Mouse (Mus musculus) heart, embryonic 13.5 days (tissue): ENCODE measurements at regions not wholly inside any gene's neighbourhood (a gene's known extent, or its start where the extent isn't known, plus 50 kb on each side); places are given as distances from the start of the nearest gene placed in this dataset.
"Not testable (repeated sequence)": the region's sequence is repeated elsewhere in the genome, so short reads cannot be mapped to it uniquely, and the experiment has no call there.

Source experiments
- ATAC-seq: fragments of 200-750 bp; cut with Nextera tagmentation; 2 replicates; pipeline ENCODE4 v1.8.0; 2017; ENCODE audit warnings: moderate TSS enrichment; ENCODE audit not compliant: insufficient number of reproducible peaks, low FRiP score, low TSS enrichment; ENCODE audit errors: extremely low read depth
- H3K27ac ChIP-seq: fragments of 300-500 bp; sonication (generic); replicated peaks from 2 replicates; pipeline ENCODE4 v1.5.1; 2015; ENCODE audit warnings: moderate library complexity, mild to moderate bottlenecking, inconsistent platforms
- H3K27me3 ChIP-seq: fragments of 300-500 bp; sonication (generic); replicated peaks from 2 replicates; pipeline ENCODE4 v1.6.1; 2015; ENCODE audit warnings: mild to moderate bottlenecking, inconsistent platforms
- H3K36me3 ChIP-seq: fragments of 300-500 bp; sonication (generic); 2 replicates; pipeline ENCODE4 v1.6.1; 2015; ENCODE audit warnings: mild to moderate bottlenecking, inconsistent platforms
- H3K4me1 ChIP-seq: fragments of 300-500 bp; sonication (generic); 2 replicates; pipeline ENCODE4 v1.6.1; 2015; ENCODE audit warnings: inconsistent platforms
- H3K4me2 ChIP-seq: fragments of 300-500 bp; sonication (generic); 2 replicates; pipeline ENCODE4 v1.6.1; 2015; ENCODE audit warnings: inconsistent platforms, mild to moderate bottlenecking, moderate library complexity
- H3K4me3 ChIP-seq: fragments of 300-500 bp; sonication (generic); 2 replicates; pipeline ENCODE4 v1.5.1; 2015; ENCODE audit warnings: moderate library complexity, mild to moderate bottlenecking, inconsistent platforms
- H3K9ac ChIP-seq: fragments of 300-500 bp; sonication (generic); 2 replicates; pipeline ENCODE4 v1.6.1; 2015; ENCODE audit warnings: inconsistent platforms, mild to moderate bottlenecking, moderate library complexity
- H3K9me3 ChIP-seq: fragments of 300-500 bp; sonication (generic); 2 replicates; pipeline ENCODE4 v1.6.1; 2016; ENCODE audit warnings: inconsistent platforms
- WGBS: fragments of 180-500 bp; shearing (Covaris S2); methylation state at CpG from one replicate; pipeline ENCODE4 v1.1.7; 2015; ENCODE audit warnings: mixed read lengths; 5-methylcytosine and 5-hydroxymethylcytosine counted together

DNA sequence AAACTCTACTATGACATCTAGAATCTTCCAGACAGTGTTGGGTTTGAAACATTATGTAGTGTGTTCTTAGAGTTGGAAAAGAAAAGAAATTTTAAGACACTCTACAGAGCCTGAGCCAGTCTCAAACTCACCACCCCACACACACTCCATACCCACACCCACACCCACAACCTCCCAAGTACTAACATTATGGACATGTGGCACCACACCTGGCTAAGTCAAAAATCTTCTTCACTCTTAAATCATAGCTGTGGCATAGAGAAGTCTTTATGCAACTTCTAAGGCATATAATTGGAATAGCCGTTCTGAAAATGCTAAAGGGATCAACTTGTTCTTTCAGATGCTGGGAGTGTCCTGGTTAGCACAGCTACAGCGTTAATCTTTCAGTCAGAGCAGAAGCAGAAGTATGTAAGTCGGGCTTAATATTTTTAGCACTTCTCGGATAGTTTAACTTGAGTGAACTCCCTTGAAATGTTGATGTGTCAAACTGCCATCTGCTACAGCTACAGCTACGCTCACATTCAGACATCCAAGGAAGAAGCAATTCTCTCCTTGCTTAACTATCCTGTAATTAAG is 68.6 kb upstream of the Creb1 start:
- no peaks in the 10 kb centered on the region for H3K4me1 ChIP-seq
- no peak overlapping the region for H3K9ac ChIP-seq
- 67% methylated on average over 5 of the region's 5 CpGs for WGBS
- no peak for ATAC-seq
- no peak overlapping the region for H3K4me2 ChIP-seq
- no peaks in the 10 kb centered on the region for H3K27me3 ChIP-seq
- H3K4me3 ChIP-seq: no peak overlapping the region
- no peak overlapping the region for H3K27ac ChIP-seq
- H3K9me3 ChIP-seq: no peaks in the 10 kb centered on the region
- no peaks in the 10 kb centered on the region for H3K36me3 ChIP-seq

DNA sequence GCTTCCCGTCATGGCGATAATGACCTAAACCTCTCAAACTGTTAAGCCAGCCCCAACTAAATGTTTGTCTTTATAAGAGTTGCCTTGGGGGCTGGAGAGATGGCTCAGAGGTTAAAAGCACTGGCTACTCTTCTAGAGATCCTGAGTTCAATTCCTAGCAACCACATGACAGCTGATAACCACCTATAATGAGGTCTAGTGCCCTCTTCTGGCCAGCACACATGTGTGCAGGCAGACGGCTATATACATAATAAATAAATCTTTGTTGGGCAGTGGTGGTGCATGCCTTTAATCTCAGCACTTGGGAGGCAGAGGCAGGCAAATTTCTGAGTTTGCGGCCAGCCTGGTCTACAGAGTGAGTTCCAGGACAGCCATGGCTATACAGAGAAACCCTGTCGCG is 70.8 kb upstream of the Creb1 start:
- not testable (repeated sequence) for H3K9me3 ChIP-seq, H3K27me3 ChIP-seq, H3K36me3 ChIP-seq, H3K4me2 ChIP-seq, H3K9ac ChIP-seq, H3K4me1 ChIP-seq, H3K27ac ChIP-seq, H3K4me3 ChIP-seq, ATAC-seq
- WGBS: 86% methylated on average over 6 of the region's 6 CpGs

DNA sequence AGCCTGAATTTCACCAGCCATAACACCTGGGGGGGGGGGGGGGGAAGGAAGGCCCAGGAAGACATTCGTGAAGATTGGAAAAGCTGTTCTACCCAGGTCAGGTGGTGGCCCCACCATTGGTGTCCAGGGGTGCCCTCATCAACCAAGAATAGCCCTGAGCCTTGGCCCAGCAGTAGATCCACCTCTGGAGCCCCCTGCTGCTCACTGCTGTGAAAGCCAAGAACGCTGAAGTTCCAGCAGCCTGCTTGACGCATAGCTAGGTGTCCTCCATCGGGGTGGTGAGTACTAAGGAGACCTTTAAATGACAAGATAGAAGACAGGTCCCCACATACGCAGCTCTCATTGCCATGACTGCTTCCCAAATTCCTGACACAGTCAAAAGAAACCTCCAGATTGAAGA is 74.6 kb upstream of the Creb1 start:
- Histone ChIP-seq H3K9ac (no peak overlapping the region), H3K4me3 (no peak overlapping the region), H3K9me3 (no peaks in the 10 kb centered on the region), H3K36me3 (no peaks in the 10 kb centered on the region), H3K27me3 (no peaks in the 10 kb centered on the region), H3K27ac (no peak overlapping the region), H3K4me2 (no peak overlapping the region), H3K4me1 (no peaks in the 10 kb centered on the region)
- WGBS: 70% methylated on average over 5 of the region's 5 CpGs
- no peak for ATAC-seq

DNA sequence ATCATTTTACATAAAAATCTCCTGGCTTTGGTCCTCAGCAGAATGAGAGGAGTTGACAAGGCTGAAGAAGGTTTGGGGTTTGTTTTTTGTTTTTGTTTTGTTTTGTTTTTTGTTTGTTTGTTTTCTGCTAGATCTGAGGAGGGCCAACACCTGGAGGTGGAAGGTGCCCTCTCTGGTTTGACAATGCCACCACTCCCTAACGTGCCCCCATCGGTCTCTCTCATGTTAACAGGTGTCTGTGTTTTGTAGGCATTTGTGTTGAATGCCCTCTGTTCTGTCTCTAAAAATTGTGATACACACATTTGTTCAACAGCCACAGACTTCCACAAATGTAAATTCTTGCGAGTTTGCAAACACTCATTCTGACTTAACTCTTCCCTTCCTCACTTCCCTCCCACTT is 83.3 kb upstream of the Creb1 start:
- ATAC-seq: no peak
- no peak overlapping the region for H3K4me2 ChIP-seq
- H3K36me3 ChIP-seq: no peaks in the 10 kb centered on the region
- no peaks in the 10 kb centered on the region for H3K9me3 ChIP-seq
- 66% methylated on average over 3 of the region's 3 CpGs for WGBS
- H3K4me3 ChIP-seq: no peak overlapping the region
- peaks cover 18% of the 10 kb centered on the region for H3K27me3 ChIP-seq
- H3K9ac ChIP-seq: no peak overlapping the region
- no peaks in the 10 kb centered on the region for H3K4me1 ChIP-seq
- H3K27ac ChIP-seq: no peak overlapping the region

DNA sequence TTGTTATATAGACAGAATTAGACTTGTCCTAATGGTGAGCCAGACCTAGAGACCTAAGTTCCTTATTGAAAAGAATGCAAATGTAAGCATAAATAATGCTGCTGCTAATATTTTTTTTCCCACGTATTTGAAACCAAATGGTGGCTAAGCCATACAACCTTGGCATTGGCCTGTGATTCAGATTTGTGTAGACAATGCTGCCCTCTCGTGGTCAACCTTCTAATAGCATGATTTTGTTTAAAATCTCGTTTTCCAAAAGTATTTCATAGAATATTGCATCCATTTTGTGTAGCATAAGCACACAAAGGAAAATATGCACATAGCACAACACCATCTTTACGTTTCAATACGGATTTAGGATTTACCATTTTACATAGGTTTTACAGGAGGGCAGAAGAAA is 84.4 kb upstream of the Creb1 start:
- no peaks in the 10 kb centered on the region for H3K4me1 ChIP-seq
- no peak overlapping the region for H3K4me3 ChIP-seq
- WGBS: 3% methylated on average over 5 of the region's 5 CpGs
- no peak overlapping the region for H3K9ac ChIP-seq
- H3K4me2 ChIP-seq: no peak overlapping the region
- H3K27ac ChIP-seq: no peak overlapping the region
- peaks cover 18% of the 10 kb centered on the region for H3K27me3 ChIP-seq
- no peaks in the 10 kb centered on the region for H3K36me3 ChIP-seq
- no peaks in the 10 kb centered on the region for H3K9me3 ChIP-seq
- no peak for ATAC-seq

DNA sequence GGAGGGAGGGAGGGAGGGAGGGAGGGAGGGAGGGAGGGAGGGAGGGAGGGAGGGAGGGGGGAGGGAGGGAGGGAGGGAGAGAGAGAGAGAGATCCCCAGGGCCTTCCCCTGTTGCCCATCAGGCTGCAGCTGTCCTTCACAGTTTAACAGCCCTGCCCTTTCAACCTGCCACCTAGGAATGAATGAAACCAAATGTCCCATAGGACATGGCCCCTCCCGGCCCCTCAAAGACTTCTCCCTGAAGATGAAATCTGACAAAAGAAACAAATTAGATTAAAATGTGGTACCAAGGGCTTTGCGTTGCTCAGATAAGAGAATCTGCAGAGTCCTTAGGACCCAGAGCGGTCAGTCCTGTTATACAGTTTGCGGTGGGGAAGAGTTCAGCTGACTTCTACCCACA is 86.0 kb upstream of the Creb1 start:
- no peak overlapping the region for H3K9ac ChIP-seq
- no peaks in the 10 kb centered on the region for H3K4me1 ChIP-seq
- H3K27ac ChIP-seq: no peak overlapping the region
- H3K4me2 ChIP-seq: peak overlapping the region; percentile 48; the same call in 1 of the 2 replicates
- WGBS: 55% methylated on average over 4 of the region's 4 CpGs
- H3K9me3 ChIP-seq: no peaks in the 10 kb centered on the region
- peaks cover 18% of the 10 kb centered on the region for H3K27me3 ChIP-seq
- no peaks in the 10 kb centered on the region for H3K36me3 ChIP-seq
- ATAC-seq: no peak
- no peak overlapping the region for H3K4me3 ChIP-seq

DNA sequence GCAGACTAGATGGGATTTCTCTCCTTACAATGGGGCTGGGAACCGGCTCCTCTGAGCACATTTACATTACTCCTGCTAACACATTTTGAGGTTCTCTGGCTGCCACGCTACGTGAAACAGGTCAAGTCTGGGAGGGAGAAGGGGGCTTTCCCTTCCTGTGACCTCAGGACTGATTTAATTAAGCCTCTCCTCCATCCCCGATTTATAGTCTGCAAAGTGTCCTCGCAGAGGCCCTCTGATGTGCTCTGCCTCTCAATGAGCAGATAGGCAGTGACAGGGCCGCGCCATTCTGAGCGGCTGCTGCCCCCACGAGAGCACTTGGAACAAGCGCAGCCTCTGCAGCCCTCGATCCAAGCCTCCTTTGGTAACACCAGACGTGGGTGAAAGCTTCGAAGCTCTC is 86.5 kb upstream of the Creb1 start:
- H3K4me3 ChIP-seq: no peak overlapping the region
- H3K27ac ChIP-seq: no peak overlapping the region
- no peaks in the 10 kb centered on the region for H3K4me1 ChIP-seq
- no peaks in the 10 kb centered on the region for H3K9me3 ChIP-seq
- peaks cover 18% of the 10 kb centered on the region for H3K27me3 ChIP-seq
- H3K4me2 ChIP-seq: peak overlapping the region; percentile 48
- no peak for ATAC-seq
- 7% methylated on average over 13 of the region's 13 CpGs for WGBS
- H3K36me3 ChIP-seq: no peaks in the 10 kb centered on the region
- H3K9ac ChIP-seq: no peak overlapping the region

DNA sequence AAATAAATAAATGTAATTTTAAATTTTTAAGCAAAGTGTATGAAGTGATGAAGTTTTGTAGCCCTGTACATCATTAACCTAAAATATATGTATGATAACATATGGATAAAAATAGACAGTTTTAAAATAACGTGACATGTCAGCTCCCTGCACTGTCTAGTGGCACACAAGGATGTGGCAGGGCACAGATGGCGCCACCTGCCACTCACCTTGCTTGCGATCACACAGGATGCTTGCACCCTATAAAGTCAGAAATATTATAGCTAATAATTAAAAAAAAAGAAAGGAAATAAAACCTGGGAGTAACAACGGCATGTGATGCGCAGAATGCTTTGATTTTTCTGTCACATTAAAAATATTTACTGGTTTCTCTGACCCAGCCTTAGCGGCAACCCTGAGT is 89.0 kb upstream of the Creb1 start:
- no peak overlapping the region for H3K4me2 ChIP-seq
- no peaks in the 10 kb centered on the region for H3K9me3 ChIP-seq
- no peak for ATAC-seq
- H3K36me3 ChIP-seq: no peaks in the 10 kb centered on the region
- no peak overlapping the region for H3K27ac ChIP-seq
- no peak overlapping the region for H3K4me3 ChIP-seq
- no peaks in the 10 kb centered on the region for H3K4me1 ChIP-seq
- H3K27me3 ChIP-seq: peaks cover 18% of the 10 kb centered on the region
- WGBS: 79% methylated on average over 6 of the region's 6 CpGs
- no peak overlapping the region for H3K9ac ChIP-seq

DNA sequence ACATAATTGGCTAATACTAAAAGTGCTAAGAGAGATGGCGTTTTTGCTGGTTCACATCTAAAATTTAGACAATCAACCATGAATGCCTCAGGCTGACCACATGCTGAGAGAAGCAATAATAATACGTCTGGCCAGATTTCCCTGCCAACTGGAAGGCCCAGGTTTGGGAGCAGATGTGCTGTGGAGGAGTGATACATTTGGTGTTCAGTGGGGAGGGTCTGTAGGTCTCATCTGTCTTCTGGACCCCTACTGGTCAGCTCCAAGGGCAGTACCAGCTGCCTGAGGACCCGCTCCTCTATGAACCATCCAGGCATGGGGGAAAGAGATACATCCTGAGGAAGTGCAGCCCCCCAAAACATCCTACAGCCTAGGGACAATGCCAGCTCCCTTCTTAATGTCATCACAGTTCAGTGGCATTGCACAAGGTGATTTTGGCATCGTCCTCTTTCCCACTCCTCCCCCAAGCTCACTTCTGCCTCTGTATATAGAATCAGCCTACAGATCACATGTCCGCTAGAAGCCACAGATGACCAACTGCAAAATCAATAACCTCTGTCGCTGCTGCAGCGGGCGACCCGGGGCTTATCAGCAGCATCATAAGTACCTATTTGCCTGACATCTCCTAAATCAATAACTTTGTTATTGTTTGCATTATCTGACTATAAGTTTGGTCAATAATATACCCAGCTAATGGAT is 90.1 kb upstream of the Creb1 start:
- H3K9me3 ChIP-seq: no peaks in the 10 kb centered on the region
- peaks cover 16% of the 10 kb centered on the region for H3K27me3 ChIP-seq
- 71% methylated on average over 9 of the region's 9 CpGs for WGBS
- H3K4me1 ChIP-seq: no peaks in the 10 kb centered on the region
- H3K27ac ChIP-seq: no peak overlapping the region
- no peak for ATAC-seq
- no peak overlapping the region for H3K9ac ChIP-seq
- H3K36me3 ChIP-seq: no peaks in the 10 kb centered on the region
- H3K4me3 ChIP-seq: no peak overlapping the region
- H3K4me2 ChIP-seq: no peak overlapping the region

DNA sequence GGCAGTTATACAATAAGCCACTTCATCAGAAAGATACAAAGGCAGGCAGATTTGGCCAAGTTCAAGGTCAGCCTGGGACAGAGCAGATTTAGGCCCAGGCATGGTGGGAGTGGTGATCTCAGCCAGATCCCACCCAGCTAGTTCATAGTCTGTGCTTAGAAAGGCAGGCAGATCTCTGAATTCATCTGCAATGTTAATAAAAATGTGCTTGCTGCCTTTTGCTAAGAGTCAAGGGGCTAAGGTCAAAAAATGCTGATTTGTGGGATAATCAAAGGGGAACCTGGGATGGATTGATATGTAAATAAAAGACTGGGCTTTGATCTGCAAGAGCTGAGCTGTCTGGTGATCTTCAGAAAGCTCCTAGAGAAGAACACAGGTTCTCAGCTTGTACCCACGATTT is 109.2 kb upstream of the Creb1 start:
- Histone ChIP-seq H3K4me3 (no peak overlapping the region), H3K27ac (no peak overlapping the region), H3K36me3 (no peaks in the 10 kb centered on the region), H3K4me1 (no peaks in the 10 kb centered on the region), H3K4me2 (no peak overlapping the region), H3K27me3 (no peaks in the 10 kb centered on the region), H3K9ac (no peak overlapping the region), H3K9me3 (peaks cover 9% of the 10 kb centered on the region)
- ATAC-seq: no peak
- 62% methylated on average over 1 of the region's 1 CpGs for WGBS

DNA sequence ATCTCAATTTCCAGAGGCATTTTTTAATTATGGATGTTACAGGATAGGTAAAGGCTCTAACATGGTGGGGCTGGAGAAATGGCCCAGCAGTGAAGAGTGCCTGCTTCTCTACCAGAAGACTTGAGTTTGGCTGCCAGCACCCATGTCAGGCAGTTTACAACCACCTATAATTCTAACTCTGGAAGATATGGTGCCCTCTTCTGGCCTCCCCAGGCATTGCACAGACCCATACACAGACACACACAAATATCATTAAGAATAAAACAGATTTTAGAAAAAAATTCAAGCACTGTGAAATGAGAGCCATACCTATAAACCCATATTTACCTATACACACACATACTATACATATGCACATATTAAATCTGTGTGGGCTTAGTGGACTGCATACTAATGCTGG is 113.9 kb upstream of the Creb1 start:
- no peak overlapping the region for H3K9ac ChIP-seq
- H3K9me3 ChIP-seq: peaks cover 9% of the 10 kb centered on the region
- H3K36me3 ChIP-seq: no peaks in the 10 kb centered on the region
- no peak for ATAC-seq
- no peak overlapping the region for H3K4me3 ChIP-seq
- no peak overlapping the region for H3K4me2 ChIP-seq
- H3K27ac ChIP-seq: no peak overlapping the region
- H3K4me1 ChIP-seq: no peaks in the 10 kb centered on the region
- no peaks in the 10 kb centered on the region for H3K27me3 ChIP-seq

DNA sequence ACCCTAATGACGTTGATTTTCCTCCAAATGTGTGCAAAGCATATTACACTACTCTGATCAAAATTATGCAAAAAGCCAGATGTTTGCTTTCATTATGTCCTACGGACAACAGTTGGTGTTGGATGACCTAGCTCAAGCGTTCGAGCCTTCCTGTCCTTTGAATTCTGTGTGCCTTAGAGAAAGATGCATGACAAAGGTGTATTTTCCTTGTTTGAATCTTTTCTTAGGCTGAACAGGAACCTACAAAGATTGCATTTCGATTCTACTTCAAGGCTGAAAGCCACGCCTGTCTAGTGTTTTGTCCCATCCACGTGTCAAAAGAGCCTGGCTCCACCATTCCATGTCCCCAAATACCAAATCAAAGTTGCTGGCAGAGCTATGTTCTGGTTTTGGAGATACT is 116.5 kb upstream of the Creb1 start:
- H3K4me2 ChIP-seq: no peak overlapping the region
- no peak for ATAC-seq
- WGBS: 67% methylated on average over 7 of the region's 7 CpGs
- H3K9me3 ChIP-seq: peaks cover 4% of the 10 kb centered on the region
- no peak overlapping the region for H3K27ac ChIP-seq
- H3K27me3 ChIP-seq: no peaks in the 10 kb centered on the region
- no peak overlapping the region for H3K4me3 ChIP-seq
- H3K4me1 ChIP-seq: no peaks in the 10 kb centered on the region
- H3K36me3 ChIP-seq: no peaks in the 10 kb centered on the region
- H3K9ac ChIP-seq: no peak overlapping the region
